Mouse (Mus musculus) neural tube, embryonic 14.5 days (tissue): ENCODE measurements around the gene Hrct1. TPM values are rescaled to one million over a fixed set of nuclear protein-coding genes. Genes with fewer than 3 reads are reported as not detected.

ENCODE experiments used
- polyA plus RNA-seq: library from polyadenylated mRNA; unstranded; fragments of >200 nt; fragmentation: Nextera tagmentation; extraction: Ambion mirVana; gene quantifications from 2 replicates; pipeline ENCODE4 v1.2.1, GENCODE M21; 2014

The Hrct1 gene
- polyA plus RNA-seq, 1 experiment from 2014 or later: 0.19 TPM

Other genes with a start within 250 kb of the Hrct1 start
- gene Sit1, start 243.5 kb upstream of the Hrct1 start, polyA plus RNA-seq: not detected in 2 replicates
- 81.4 and 87.2 TPM in 2 replicates for gene Ccdc107, start 234.3 kb upstream of the Hrct1 start, polyA plus RNA-seq
- gene Arhgef39, start 227.5 kb upstream of the Hrct1 start, polyA plus RNA-seq: 3.6 and 6.2 TPM in 2 replicates
- gene Car9, start 220.2 kb upstream of the Hrct1 start, polyA plus RNA-seq: not detected in 2 replicates
- gene Tpm2, start 203.4 kb upstream of the Hrct1 start, polyA plus RNA-seq: 7.2 and 13.3 TPM in 2 replicates
- 86.2 and 92.8 TPM in 2 replicates for gene Creb3, start 164.9 kb upstream of the Hrct1 start, polyA plus RNA-seq
- gene Tln1, start 164.5 kb upstream of the Hrct1 start, polyA plus RNA-seq: 48.8 and 57.8 TPM in 2 replicates
- gene Rgp1, start 148.5 kb upstream of the Hrct1 start, polyA plus RNA-seq: 24.1 and 28.2 TPM in 2 replicates
- gene Gba2, start 148.3 kb upstream of the Hrct1 start, polyA plus RNA-seq: 44.4 and 48.5 TPM in 2 replicates
- 1.9 TPM in 1 of 2 replicates, not detected in the other for gene Msmp, start 142.7 kb upstream of the Hrct1 start, polyA plus RNA-seq
- 15.9 and 19.2 TPM in 2 replicates for gene Npr2, start 95.3 kb upstream of the Hrct1 start, polyA plus RNA-seq
- 2.4 and 4.6 TPM in 2 replicates for gene Spag8, start 73.6 kb upstream of the Hrct1 start, polyA plus RNA-seq
- 67.1 and 73.9 TPM in 2 replicates for gene Hint2, start 70.7 kb upstream of the Hrct1 start, polyA plus RNA-seq
- gene Tmem8b, start 58.2 kb upstream of the Hrct1 start, polyA plus RNA-seq: 11.4 and 13.3 TPM in 2 replicates
- 1.6 and 1.7 TPM in 2 replicates for gene Fam221b, start 58.0 kb upstream of the Hrct1 start, polyA plus RNA-seq
- not detected in 2 replicates for gene Olfr70, start 26.4 kb upstream of the Hrct1 start, polyA plus RNA-seq
- gene Olfr71, start 16.9 kb upstream of the Hrct1 start, polyA plus RNA-seq: not detected in 2 replicates
- gene Spaar, start 2.8 kb downstream of the Hrct1 start, polyA plus RNA-seq: 0.10 TPM in 1 of 2 replicates, not detected in the other
- gene Olfr159, start 43.8 kb downstream of the Hrct1 start, polyA plus RNA-seq: not detected in 2 replicates
- not detected in 2 replicates for gene Olfr156, start 96.7 kb downstream of the Hrct1 start, polyA plus RNA-seq
- not detected in 2 replicates for gene Olfr157, start 113.0 kb downstream of the Hrct1 start, polyA plus RNA-seq
- gene Olfr155, start 124.4 kb downstream of the Hrct1 start, polyA plus RNA-seq: not detected in 2 replicates
- gene Reck, start 148.3 kb downstream of the Hrct1 start, polyA plus RNA-seq: 6.3 and 9.2 TPM in 2 replicates
- 37.3 and 54.3 TPM in 2 replicates for gene Glipr2, start 230.2 kb downstream of the Hrct1 start, polyA plus RNA-seq